Mouse (Mus musculus) retina, adult 2 months (tissue): ENCODE data around the gene Pak4.
"Not testable (repeated sequence)": the region's sequence is repeated elsewhere in the genome, so short reads cannot be mapped to it uniquely, and the experiment has no call there.

Experiments
- DNase-seq: peaks from one replicate; pipeline ENCODE4 v3.0.0-alpha.2; 2012; ENCODE audit warnings: low read depth, low spot score

Pak4 gene

DNA sequence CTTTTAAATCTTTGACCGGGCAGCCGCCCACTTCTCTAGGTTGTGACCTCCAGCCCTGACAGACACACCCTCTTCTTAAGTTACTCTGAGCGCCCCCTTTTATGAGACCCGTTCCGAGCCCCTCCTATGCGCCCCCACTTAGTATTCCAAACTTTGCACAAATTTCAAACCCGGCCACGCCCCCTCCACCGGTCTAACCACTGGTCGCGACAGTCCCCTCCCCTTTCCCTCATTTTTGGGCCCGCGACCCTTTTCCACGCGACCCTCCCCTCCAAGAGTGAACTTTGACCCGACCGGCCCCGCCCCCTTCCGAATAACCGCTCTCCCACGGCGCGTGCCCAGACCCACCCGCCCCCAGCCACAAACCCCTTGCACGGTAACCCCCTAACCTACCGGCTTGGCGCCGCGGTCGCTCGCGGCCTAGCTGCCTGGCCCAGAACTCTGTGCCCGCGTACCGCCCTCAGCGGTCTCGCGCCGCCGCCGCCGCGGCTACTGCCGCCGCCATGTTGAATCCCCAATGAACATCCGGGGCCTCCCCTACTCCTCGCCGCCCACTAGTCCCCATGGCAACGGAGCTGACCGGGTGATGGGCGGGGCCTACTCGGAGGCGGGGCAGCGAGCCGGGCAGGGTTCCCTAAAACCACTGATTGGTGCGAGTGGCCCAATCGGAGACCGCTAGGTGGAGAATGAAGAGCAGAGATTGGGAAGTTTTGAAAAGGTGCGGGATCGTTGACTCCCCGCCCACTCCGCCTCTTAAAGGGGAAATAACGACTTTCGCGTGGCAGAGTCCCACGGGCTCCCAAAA is at the start of gene Pak4, which contains the start of gene Samd4b:
TSS of gene Pak4 (minus strand) at position 544 of the 805 bp plus-strand sequence.
TSS of gene Samd4b (minus strand) at position 503 of the 805 bp plus-strand sequence.
- peak; percentile 96 for DNase-seq

DNA sequence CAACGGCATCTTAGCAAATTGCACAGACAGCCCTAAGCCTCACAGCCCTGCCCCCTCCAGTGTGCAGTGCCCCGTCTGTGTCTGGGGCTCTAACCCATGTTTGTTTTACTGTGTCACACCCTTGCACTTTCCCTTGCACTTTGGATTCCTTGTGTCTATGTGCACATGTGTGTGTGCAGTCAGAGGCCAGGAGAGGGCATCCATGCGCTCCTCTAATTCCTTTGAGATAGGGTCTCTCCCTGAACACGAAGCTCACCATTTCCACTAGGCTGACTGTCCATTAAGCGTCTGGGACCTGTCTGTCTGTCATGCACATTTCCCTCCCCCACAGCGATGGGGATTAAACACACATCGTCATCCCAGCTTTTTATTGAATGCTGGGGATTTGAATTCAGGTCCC is 49.0 kb upstream of the Pak4 start:
- DNase-seq: no peak

GRCm38 (mm10) chr7:28645947-28646475 is 48.0 kb upstream of the Pak4 start:
- no peak for DNase-seq

DNA sequence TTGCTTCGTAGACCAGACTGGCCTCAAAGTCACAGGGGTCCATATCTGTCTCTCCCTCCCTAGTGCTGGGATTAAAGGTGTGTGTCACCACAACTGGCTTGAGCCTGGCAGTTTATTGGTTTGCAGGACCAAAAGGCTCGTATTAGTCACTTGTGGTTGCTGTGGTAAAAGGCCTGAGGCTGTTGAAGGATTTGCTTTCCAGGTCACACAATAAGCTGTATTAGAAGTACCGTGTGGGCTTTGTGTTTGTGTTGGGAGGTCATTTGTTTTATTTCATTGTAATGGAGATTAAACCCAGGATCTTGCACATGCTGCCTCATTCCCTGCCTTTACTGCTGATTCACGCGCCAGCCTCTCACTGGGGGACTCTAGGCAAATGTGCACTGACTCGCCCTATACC is 47.4 kb upstream of the Pak4 start:
- DNase-seq: no peak

DNA sequence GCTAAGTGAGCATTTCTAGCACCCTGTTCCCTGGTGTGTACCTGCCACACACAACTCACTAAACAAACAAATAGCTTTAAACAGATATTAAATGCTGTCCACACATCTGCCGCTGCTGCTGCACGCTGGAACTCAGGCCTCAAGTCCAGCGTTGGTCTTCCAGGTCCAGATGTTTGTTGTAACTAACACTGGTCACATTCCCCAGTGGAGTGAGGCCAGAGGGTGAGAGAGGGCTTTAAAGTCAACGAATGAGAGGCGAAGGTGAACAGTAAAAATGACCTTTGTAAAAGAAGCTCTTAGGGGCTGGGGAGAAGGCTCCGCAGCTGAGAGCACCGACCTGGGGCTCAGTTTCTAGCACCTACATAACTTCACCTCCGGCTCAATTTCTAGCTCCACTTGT is 43.6 kb upstream of the Pak4 start:
- DNase-seq: no peak

GRCm38 (mm10) chr7:28637511-28637910 is 39.5 kb upstream of the Pak4 start:
- DNase-seq: no peak

DNA sequence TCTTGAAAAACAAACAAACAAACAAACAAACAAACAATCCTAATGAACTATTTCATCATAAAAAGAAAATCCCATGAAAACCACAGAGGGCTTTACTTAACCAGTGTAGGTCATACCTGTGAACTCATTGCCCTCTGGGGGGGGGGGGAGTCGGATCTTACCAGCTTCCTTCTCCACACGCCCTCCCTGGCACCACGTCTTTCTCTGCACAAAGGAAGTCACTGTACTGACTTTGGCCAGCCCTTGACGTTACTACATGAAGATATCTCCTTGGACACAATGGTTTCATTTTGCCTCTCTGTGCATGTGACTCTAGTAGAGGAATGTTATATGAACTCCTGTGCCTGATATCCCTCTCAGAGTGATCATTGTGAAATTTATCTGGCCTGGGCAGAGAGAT is 36.1 kb upstream of the Pak4 start:
- no peak for DNase-seq

DNA sequence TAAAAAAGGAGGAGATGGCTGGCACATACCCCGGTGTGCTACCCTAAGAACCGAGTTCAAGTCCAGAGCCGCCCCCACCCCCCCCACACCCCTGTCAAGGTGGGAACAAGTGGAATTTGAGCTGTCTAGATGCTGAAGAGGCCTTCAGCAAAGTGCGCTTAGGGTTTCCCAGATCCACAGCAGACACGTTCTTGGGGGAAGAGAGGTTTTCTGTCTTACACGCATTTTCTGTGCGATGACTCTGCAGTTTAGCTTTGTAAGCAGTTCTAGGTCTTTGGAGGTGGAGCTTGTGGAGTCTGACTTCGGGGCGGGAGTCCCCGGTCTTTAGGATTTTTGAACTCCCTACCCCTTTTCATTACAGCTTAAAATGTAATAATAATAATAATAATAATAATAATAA is 33.1 kb upstream of the Pak4 start, which contains the start of gene Acp7:
TSS of gene Acp7 (minus strand) at position 260 of the 400 bp plus-strand sequence.
- no peak for DNase-seq

GRCm38 (mm10) chr7:28624791-28625190 is 26.8 kb upstream of the Pak4 start:
- no peak for DNase-seq

- DNase-seq: no peak
Observed at GRCm38 (mm10) chr7:28619098-28619715, 21.2 kb upstream of the Pak4 start.

GRCm38 (mm10) chr7:28605951-28606350 is 8.0 kb upstream of the Pak4 start:
- DNase-seq: no peak

DNA sequence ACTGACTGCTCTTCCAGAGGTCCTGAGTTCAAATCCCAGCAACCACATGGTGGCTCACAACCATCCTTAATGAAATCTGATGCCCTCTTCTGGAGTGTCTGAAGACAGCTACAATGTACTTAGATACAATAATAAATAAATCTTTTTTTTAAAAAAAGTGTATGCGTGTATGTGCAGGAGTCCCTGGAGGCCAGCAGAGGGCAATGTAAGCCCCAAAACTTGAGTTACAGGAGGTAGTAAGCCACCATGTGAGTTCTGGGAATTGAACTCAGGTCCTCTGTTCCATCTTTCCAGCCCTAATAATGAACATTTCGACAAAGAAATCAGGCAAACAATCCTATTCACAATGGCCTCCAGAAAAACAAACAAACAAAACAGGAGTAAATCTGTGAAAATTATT is 5.8 kb upstream of the Pak4 start:
- DNase-seq: not testable (repeated sequence)

- DNase-seq: no peak
Observed at GRCm38 (mm10) chr7:28603136-28603535, 5.2 kb upstream of the Pak4 start.

GRCm38 (mm10) chr7:28601668-28602067 is 3.7 kb upstream of the Pak4 start:
- DNase-seq: no peak

- DNase-seq: no peak
Observed at GRCm38 (mm10) chr7:28601029-28601428, 3.0 kb upstream of the Pak4 start.

DNA sequence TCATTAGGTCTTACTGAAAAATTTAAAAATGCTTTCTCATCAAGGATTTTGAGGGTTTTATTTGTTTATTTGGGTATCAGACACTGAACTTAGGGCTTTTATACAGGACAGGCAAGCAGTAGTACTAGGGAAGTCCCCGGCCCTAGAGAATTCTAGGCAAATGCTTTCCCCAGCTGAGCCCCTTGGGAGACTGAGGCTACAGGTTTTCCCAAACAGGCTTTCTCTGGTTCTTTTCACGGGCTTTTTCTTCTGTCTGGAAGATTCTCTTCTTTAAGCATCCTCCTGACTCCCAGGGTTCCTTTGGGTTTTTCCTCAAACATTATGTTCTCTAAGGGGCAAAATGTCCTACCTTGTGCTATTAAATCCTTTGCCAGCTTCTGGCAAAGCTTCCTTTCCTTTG is 966 bp upstream of the Pak4 start:
- DNase-seq: no peak

- DNase-seq: no peak
Observed at GRCm38 (mm10) chr7:28597277-28597570, 761 bp downstream of the Pak4 start.

- peak; percentile 33 for DNase-seq
Observed at GRCm38 (mm10) chr7:28596436-28597276, 1.3 kb downstream of the Pak4 start.

DNA sequence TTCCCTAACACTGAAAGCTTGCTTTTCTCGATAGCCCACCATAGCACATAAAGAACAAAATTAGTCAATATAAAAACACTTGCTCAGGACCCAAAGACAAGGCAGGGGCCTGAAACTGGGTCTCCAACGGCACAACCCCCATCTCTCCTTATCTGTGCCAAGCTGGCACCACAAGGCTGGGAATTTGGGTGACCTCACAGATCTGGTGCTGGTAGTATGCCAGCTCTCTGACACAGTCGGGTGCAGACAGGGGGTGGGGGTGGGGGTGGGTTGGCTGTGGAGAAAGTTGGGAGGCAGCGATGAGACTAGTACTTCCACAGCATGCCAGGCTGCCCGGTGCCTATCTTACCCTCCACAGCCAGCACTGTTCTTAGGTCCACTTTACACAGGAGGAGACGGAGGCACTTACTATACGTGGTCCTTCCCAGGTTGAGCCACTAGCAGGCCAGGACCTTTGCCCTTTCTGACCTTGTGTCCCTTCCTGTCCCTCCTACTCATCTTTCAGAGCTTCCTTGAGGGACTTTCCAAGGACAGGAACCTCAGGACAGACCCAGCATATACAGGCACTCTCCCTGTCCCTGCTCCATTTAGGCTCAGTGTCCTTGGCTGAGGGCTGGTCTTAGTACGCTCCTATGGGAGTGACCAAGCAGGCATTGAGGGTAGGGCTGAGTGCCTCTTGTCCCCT is 2.1 kb downstream of the Pak4 start:
- DNase-seq: no peak

GRCm38 (mm10) chr7:28593206-28594111 is 4.5 kb downstream of the Pak4 start:
- DNase-seq: no peak
